Mouse (Mus musculus): ENCODE measurements around the gene Plekhg6. TPM values are rescaled to one million over a fixed set of nuclear protein-coding genes. Genes with fewer than 3 reads are reported as not detected.

Plekhg6 gene
- polyA plus RNA-seq, 1 experiment from 2014 or later = 0.06 TPM

DNA sequence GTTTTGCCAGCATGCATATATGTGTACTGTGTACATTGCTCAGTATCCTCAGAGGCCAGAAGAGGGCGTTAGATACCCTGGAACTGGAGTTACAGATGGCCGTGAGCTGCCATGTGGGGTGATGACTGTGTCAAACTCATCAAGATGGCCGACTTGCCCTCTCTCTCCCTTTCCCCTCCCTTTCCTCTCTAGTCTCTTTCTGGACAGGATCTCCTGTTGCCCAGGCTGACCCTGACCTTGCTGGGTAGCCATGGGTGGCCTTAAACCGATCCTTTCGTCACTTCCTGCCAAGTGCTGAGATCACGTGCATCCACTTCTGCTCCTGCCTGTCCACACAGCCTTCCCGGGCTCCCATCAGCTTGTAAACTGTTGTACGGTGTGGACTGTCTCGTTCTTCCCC lies 20.6 kb downstream of the Plekhg6 start:
- H3K9ac ChIP-seq (replicated peaks) = no peak overlapping the region
- no peaks in the 10 kb centered on the region for H3K36me3 ChIP-seq
- ATAC-seq (replicated peaks) = no peak
- H3K4me2 ChIP-seq (replicated peaks) = no peak overlapping the region
- 66% methylated on average over 9 of the region's 9 CpGs for WGBS
- H3K4me1 ChIP-seq = peaks cover 22% of the 10 kb centered on the region
- H3K9me3 ChIP-seq = no peaks in the 10 kb centered on the region
- no peak overlapping the region for H3K4me3 ChIP-seq
- H3K27me3 ChIP-seq = peaks cover 27% of the 10 kb centered on the region
- no peak overlapping the region for H3K27ac ChIP-seq (replicated peaks)

DNA sequence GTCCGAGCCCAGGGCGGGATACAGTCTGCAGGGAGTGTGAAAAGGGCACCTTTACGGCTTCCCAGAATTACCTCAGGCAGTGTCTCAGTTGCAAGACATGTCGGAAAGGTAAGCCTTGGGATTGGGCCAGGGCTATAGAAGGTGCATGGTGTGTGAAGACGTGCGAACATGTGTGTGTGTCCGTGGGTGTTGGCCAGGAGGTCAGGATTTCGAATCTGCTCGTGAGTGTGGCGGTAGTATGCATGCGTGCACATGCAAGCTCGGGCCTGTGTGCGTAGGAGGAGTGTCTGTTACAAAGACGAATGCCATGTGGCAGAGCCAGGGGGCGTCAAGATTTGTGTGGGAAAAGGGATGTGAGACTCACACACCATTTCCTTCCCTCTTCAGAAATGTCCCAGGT lies 23.3 kb downstream of the Plekhg6 start:
- Histone ChIP-seq H3K4me1 (peaks cover 22% of the 10 kb centered on the region), H3K27me3 (peaks cover 10% of the 10 kb centered on the region), H3K36me3 (no peaks in the 10 kb centered on the region), H3K9ac (replicated peaks) (no peak overlapping the region), H3K4me2 (replicated peaks) (no peak overlapping the region), H3K27ac (replicated peaks) (no peak overlapping the region), H3K9me3 (no peaks in the 10 kb centered on the region), H3K4me3 (no peak overlapping the region)
- ATAC-seq (replicated peaks) = no peak
- 94% methylated on average over 15 of the region's 15 CpGs for WGBS

DNA sequence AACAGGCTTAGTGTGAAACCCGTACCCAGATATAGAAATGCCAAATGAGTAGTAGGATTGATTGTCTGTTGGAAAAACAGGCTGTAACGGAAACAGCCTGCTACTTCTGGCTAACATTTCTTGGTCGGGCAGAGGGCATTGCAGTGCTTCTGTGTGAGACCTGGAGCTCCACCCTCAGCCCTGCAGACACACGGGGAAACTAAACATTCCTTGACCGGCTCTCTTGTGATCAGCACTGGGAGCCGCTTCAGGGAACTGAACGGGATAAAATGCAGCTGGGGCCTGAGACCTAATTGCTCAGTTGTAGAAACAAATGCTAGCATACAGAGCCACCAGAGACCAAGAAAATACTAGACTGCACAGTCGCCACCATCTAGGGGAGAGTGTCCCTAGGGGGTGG lies 24.3 kb downstream of the Plekhg6 start:
- no peaks in the 10 kb centered on the region for H3K9me3 ChIP-seq
- 55% methylated on average over 8 of the region's 8 CpGs for WGBS
- peaks cover 17% of the 10 kb centered on the region for H3K4me1 ChIP-seq
- H3K4me3 ChIP-seq = no peak overlapping the region
- 0 out of 2 replicates have a peak, but pooled peaks cover 2% of the 10 kb centered on the region for H3K27me3 ChIP-seq
- no peak overlapping the region for H3K4me2 ChIP-seq (replicated peaks)
- no peak for ATAC-seq (replicated peaks)
- no peak overlapping the region for H3K9ac ChIP-seq (replicated peaks)
- H3K27ac ChIP-seq (replicated peaks) = no peak overlapping the region
- no peaks in the 10 kb centered on the region for H3K36me3 ChIP-seq

DNA sequence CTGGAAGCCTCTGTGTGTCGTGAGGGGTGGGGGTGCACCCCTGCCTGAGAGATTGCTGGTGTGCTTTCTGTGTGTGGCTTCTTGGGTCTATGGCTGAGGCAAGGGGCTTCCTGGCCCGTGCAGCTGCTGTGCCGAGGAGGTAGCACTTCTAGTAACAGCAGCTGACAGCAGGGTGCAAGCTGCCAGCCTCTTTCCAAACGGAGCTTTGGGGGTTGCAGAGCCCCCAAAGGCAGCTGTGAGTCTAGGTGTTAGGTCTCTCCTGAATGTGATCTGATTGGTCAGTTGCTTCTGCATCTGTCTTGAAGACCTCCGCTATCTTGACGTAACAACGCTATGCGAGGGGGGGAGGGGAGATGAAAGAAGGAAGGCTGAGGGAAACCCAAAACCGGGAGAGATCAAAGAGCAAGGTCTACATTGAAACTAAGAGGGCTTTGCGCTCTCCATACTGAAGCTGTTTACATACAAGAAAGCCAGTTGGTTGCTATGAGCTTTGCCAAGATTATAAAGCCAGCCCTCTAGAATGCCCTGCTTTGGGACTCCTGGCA lies 25.3 kb downstream of the Plekhg6 start:
- Histone ChIP-seq H3K4me2 (replicated peaks) (no peak overlapping the region; the same call in 1 of the 2 replicates), H3K27me3 (no peaks in the 10 kb centered on the region), H3K9ac (replicated peaks) (no peak overlapping the region), H3K4me1 (peaks cover 18% of the 10 kb centered on the region), H3K4me3 (no peak overlapping the region), H3K36me3 (no peaks in the 10 kb centered on the region), H3K9me3 (no peaks in the 10 kb centered on the region), H3K27ac (replicated peaks) (no peak overlapping the region)
- 9% methylated on average over 10 of the region's 10 CpGs for WGBS
- no peak for ATAC-seq (replicated peaks)

DNA sequence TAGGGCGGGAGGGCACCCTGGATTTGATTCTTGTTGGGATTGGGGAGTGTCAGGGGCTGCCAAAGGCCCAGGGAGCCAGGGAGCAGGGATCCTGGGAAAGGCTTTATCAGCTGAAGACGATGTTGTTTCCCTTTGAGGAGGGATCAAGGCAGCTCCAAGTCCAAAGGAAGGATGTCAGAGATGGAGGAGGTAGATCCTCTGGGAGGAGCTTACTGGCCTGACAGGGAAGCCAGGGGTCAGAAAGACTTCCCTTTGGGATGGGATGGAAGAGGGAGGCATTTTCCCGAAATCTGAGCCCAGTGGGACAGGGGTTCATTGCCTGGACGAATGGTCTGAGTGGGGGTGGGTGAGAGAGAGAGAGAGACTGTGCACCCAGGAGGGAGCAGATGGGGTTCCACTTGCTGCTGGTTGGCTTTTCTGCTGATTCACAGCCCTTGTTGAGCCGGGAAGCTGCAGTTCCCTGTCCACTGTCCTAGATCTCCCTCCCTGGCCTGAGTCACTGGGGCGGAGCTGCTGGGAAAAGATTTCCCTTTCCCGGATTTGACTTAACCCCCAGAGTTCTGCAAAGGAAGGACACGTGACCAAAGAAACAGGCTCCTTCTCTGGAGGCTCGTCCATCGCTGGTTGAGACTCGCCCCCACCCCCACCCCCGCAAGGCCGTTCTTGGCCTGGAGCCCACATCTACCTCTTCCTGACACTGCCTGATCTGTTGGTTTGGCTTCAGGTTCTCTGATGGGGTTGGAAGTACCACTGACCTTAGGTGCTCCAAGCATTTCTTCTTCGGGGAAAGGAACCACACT lies 26.0 kb downstream of the Plekhg6 start:
- ATAC-seq (replicated peaks) = no peak
- Histone ChIP-seq H3K4me1 (peaks cover 25% of the 10 kb centered on the region), H3K9me3 (no peaks in the 10 kb centered on the region), H3K36me3 (no peaks in the 10 kb centered on the region), H3K4me3 (no peak overlapping the region), H3K4me2 (replicated peaks) (no peak overlapping the region), H3K27ac (replicated peaks) (no peak overlapping the region), H3K9ac (replicated peaks) (no peak overlapping the region), H3K27me3 (no peaks in the 10 kb centered on the region)
- 21% methylated on average over 14 of the region's 14 CpGs for WGBS

DNA sequence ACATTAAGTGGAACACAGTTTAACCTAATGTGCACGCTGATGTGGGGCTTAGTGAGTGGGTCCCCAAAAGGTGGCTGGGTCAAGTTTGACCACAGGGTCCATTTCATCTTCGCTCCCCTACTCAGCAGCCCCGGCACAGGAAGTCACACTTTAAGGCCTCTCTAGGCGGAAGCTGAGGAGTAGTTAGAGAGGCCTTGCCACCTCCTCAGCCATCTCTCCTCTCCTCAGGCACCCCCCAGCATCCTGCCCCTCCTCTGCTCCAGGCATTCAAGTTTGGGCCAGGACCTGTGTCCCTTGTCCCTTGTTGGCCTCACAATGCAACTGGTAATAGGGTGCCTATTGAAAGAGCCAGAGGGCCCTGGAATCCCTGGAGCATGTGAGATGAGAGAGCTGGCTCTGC lies 26.9 kb downstream of the Plekhg6 start:
- WGBS = 80% methylated on average over 4 of the region's 4 CpGs
- ATAC-seq (replicated peaks) = no peak
- no peak overlapping the region for H3K4me2 ChIP-seq (replicated peaks)
- no peak overlapping the region for H3K9ac ChIP-seq (replicated peaks)
- no peaks in the 10 kb centered on the region for H3K36me3 ChIP-seq
- peaks cover 34% of the 10 kb centered on the region for H3K4me1 ChIP-seq
- H3K27me3 ChIP-seq = no peaks in the 10 kb centered on the region
- no peaks in the 10 kb centered on the region for H3K9me3 ChIP-seq
- no peak overlapping the region for H3K4me3 ChIP-seq
- H3K27ac ChIP-seq (replicated peaks) = no peak overlapping the region

DNA sequence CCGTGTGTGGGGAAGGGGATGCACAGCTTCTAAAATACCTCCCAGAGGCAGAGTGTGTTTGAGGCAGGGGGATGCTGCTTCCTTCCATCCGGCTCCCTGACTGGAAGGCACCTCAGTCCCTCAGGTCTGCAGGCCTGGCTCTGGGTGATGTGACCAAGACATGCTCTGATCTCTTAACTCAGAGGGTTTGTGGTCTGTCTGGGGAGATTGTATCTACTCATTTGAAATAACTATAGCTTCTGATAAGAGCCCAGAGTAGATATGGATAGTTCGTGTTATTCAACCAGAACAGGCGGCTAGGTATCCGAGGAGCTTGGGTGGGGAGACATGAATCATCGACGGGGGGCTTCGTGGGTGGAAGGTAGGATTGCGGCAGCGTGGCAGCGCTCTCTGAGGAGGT lies 27.4 kb downstream of the Plekhg6 start:
- Histone ChIP-seq H3K4me3 (no peak overlapping the region), H3K4me1 (peaks cover 34% of the 10 kb centered on the region), H3K9me3 (no peaks in the 10 kb centered on the region), H3K4me2 (replicated peaks) (no peak overlapping the region), H3K9ac (replicated peaks) (no peak overlapping the region), H3K36me3 (no peaks in the 10 kb centered on the region), H3K27me3 (no peaks in the 10 kb centered on the region), H3K27ac (replicated peaks) (no peak overlapping the region)
- 80% methylated on average over 11 of the region's 11 CpGs for WGBS
- ATAC-seq (replicated peaks) = no peak

DNA sequence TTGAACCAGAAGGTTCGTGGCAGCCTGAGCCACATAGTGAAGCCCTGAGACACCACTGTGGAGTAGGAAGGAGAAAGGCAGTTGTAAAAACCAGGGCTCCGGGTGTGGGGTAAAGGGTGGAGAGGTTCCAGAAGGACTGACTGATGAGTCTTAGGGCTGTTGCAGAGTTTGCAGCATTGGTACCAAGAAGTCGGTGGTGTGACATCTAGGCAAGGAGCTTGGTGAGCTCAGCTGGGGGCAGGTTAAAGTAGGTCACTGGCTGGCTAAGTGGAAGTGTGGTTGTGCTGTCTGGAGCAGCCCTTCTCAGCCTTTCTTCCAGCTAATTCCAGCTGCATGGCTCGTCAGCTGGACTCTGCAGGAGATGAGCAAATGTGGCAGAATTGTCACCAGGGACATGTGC lies 27.8 kb downstream of the Plekhg6 start:
- ATAC-seq (replicated peaks) = no peak
- no peak overlapping the region for H3K9ac ChIP-seq (replicated peaks)
- peaks cover 34% of the 10 kb centered on the region for H3K4me1 ChIP-seq
- H3K4me2 ChIP-seq (replicated peaks) = no peak overlapping the region
- no peak overlapping the region for H3K27ac ChIP-seq (replicated peaks)
- H3K36me3 ChIP-seq = no peaks in the 10 kb centered on the region
- H3K9me3 ChIP-seq = no peaks in the 10 kb centered on the region
- 71% methylated on average over 4 of the region's 4 CpGs for WGBS
- no peak overlapping the region for H3K4me3 ChIP-seq
- H3K27me3 ChIP-seq = no peaks in the 10 kb centered on the region

DNA sequence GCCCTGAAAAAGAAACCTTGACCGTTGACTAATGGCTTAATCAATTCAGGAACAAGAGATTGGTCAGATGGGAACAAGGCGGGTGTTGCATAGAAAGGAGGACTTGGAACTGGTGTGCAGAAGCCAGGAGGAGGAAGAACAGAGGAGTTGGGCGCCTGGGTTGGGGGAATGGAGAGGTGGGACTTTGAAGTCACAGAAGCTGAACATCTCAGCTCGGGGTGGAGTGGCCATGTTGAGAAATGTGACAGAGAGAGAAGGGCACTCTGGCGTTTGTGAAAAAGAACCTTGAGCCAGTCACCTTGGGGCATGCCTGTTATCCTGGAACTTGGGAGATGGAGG lies 28.6 kb downstream of the Plekhg6 start:
- H3K4me1 ChIP-seq = peaks cover 34% of the 10 kb centered on the region
- no peaks in the 10 kb centered on the region for H3K27me3 ChIP-seq
- H3K9ac ChIP-seq (replicated peaks) = no peak overlapping the region
- 78% methylated on average over 5 of the region's 5 CpGs for WGBS
- H3K36me3 ChIP-seq = no peaks in the 10 kb centered on the region
- no peak overlapping the region for H3K4me3 ChIP-seq
- no peak overlapping the region for H3K27ac ChIP-seq (replicated peaks)
- H3K9me3 ChIP-seq = no peaks in the 10 kb centered on the region
- H3K4me2 ChIP-seq (replicated peaks) = no peak overlapping the region
- ATAC-seq (replicated peaks) = no peak

DNA sequence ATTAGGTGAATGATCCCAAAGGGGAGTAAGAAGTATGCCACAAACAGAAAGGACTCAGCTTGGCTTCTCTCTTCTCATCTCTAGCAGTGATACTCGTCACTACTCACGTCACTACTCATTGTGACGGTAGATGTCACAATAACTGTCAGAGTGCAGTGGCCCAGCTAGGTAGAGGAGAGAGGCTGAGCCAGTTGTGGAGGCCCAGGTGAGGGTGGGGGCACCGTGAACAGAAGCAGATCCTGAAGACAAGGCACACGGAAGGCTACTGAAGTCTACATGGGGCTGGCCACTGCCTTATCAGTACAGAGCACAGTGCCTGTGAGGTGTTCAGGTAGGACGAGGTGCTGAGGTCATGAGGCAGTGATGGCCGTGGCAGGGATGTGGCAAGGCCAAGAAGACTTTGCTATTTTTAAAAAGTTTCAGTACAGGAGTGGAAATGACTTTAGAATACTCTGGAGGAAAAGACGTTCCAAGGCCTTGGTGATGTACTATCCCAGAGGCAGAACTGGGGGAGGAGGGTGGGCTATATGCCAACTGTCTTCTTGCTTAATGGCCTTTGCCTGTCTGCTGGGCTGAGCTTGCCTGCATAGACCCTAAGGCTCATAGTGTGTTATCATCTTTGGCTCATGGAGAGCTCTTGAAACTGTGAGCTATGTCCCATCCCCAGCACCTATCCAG lies 29.1 kb downstream of the Plekhg6 start:
- Histone ChIP-seq H3K9ac (replicated peaks) (no peak overlapping the region), H3K4me3 (no peak overlapping the region), H3K4me1 (peaks cover 34% of the 10 kb centered on the region), H3K9me3 (no peaks in the 10 kb centered on the region), H3K4me2 (replicated peaks) (no peak overlapping the region), H3K36me3 (no peaks in the 10 kb centered on the region), H3K27me3 (no peaks in the 10 kb centered on the region), H3K27ac (replicated peaks) (no peak overlapping the region)
- no peak for ATAC-seq (replicated peaks)
- 73% methylated on average over 8 of the region's 8 CpGs for WGBS

DNA sequence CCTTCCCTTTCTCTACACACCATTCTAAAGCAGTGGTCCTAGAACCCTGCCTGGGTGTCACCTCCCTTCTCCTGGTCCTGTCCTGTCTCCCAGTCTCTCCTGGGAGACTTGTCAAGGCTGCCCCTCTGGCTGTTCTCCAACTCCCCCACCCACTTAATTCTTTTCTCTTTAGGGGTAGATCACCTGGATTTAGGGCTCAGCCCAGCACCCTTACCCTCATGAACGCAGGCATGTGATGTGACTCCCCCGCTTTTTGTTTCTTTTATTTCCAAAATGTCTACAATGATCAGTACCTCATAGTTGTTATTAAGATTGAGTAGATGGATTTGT lies 29.6 kb downstream of the Plekhg6 start:
- WGBS = 87% methylated on average over 2 of the region's 2 CpGs
- H3K36me3 ChIP-seq = no peaks in the 10 kb centered on the region
- ATAC-seq (replicated peaks) = no peak
- no peaks in the 10 kb centered on the region for H3K9me3 ChIP-seq
- H3K4me1 ChIP-seq = peaks cover 34% of the 10 kb centered on the region
- peak overlapping the region; percentile 54; the same call in 1 of the 2 replicates for H3K4me2 ChIP-seq (replicated peaks)
- H3K27ac ChIP-seq (replicated peaks) = no peak overlapping the region
- H3K4me3 ChIP-seq = no peak overlapping the region
- no peak overlapping the region for H3K9ac ChIP-seq (replicated peaks)
- no peaks in the 10 kb centered on the region for H3K27me3 ChIP-seq

DNA sequence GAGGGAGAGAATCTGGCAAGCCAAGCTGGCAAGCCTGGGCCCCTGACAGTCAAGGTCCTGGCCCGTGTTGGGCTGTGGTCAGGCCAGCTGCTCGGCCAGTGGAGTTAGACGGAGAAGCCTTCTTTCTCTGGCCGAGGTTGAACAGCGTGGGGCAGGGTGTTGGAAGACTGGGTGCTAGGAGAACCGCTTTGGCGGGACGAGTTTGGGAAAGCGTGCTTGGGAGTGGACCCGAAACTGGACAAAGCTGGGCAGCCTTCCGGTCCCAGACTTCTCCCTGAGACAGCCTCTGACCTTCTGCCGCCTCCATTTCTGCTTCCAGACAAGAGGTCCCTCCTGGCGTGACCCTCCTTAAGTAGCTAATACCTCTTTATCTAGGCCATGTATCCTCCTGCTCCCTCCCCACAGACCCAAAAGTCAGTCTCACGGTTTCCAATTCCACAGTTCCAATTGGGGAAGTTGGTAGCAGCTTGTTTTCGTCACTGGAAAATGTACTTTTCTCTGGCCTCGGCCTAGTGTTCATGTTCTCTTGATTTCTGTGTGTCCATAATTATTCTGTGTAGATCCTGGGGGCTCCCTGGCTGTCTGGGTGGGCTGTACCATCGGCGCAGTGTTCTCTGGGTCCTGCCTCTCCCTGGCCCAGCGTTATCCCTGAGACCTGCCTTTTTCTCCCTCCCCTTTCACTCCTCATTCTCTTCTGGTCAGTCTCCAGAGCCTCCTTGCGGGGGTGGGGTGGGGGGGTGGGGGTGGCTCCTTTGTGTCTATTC lies 30.2 kb downstream of the Plekhg6 start:
- no peak overlapping the region for H3K27ac ChIP-seq (replicated peaks)
- H3K4me3 ChIP-seq = peak overlapping the region; percentile 43
- no peaks in the 10 kb centered on the region for H3K9me3 ChIP-seq
- ATAC-seq (replicated peaks) = no peak; the same call in 1 of the 2 replicates
- H3K9ac ChIP-seq (replicated peaks) = peak overlapping the region; percentile 52
- H3K4me1 ChIP-seq = peaks cover 30% of the 10 kb centered on the region
- H3K36me3 ChIP-seq = no peaks in the 10 kb centered on the region
- H3K27me3 ChIP-seq = no peaks in the 10 kb centered on the region
- WGBS = 8% methylated on average over 20 of the region's 20 CpGs
- H3K4me2 ChIP-seq (replicated peaks) = peak overlapping the region; percentile 54
